Mouse (Mus musculus) midbrain, embryonic 12.5 days (tissue): ENCODE measurements around the gene Ccr7. TPM values are rescaled to one million over a fixed set of nuclear protein-coding genes. Genes with fewer than 3 reads are reported as not detected.

Experiments
- ATAC-seq: fragments of 200-750 bp; cut with Nextera tagmentation; 2 replicates; pipeline ENCODE4 v1.8.0; 2017; ENCODE audit warnings: low read depth, moderate TSS enrichment, moderate library complexity; ENCODE audit not compliant: low FRiP score
- H3K27ac ChIP-seq: fragments of 300-500 bp; sonication (generic); replicated peaks from 2 replicates; pipeline ENCODE4 v1.5.1; 2016; ENCODE audit warnings: mild to moderate bottlenecking
- H3K27me3 ChIP-seq: fragments of 300-500 bp; sonication (generic); 2 replicates; pipeline ENCODE4 v1.6.1; 2016; ENCODE audit warnings: mild to moderate bottlenecking
- H3K36me3 ChIP-seq: fragments of 300-500 bp; sonication (generic); 2 replicates; pipeline ENCODE4 v1.6.1; 2016
- H3K4me1 ChIP-seq: fragments of 300-500 bp; sonication (generic); 2 replicates; pipeline ENCODE4 v1.6.1; 2016
- H3K4me2 ChIP-seq: fragments of 300-500 bp; sonication (generic); replicated peaks from 2 replicates; pipeline ENCODE4 v1.6.1; 2016; ENCODE audit warnings: mild to moderate bottlenecking, moderate library complexity
- H3K4me3 ChIP-seq: fragments of 300-500 bp; sonication (generic); 2 replicates; pipeline ENCODE4 v1.5.1; 2016; ENCODE audit warnings: mild to moderate bottlenecking
- H3K9ac ChIP-seq: fragments of 300-500 bp; sonication (generic); replicated peaks from 2 replicates; pipeline ENCODE4 v1.6.1; 2016; ENCODE audit warnings: mild to moderate bottlenecking, moderate library complexity
- H3K9me3 ChIP-seq: fragments of 300-500 bp; sonication (generic); 2 replicates; pipeline ENCODE4 v1.6.1; 2016; ENCODE audit warnings: mild to moderate bottlenecking
- WGBS: fragments of 180-500 bp; shearing (Covaris S2); methylation state at CpG from one replicate; pipeline ENCODE4 v1.1.7; 2016; 5-methylcytosine and 5-hydroxymethylcytosine counted together
- polyA plus RNA-seq: library from polyadenylated mRNA; unstranded; fragments of >200 nt; fragmentation: Nextera tagmentation; extraction: Ambion mirVana; gene quantifications from 2 replicates; pipeline ENCODE4 v1.2.1, GENCODE M21; 2016

Gene Ccr7
- polyA plus RNA-seq, 1 experiment from 2014 or later = 0.11 TPM

GRCm38 (mm10) chr11:99132091-99132730, 22.7 kb downstream of the Ccr7 start:
- Histone ChIP-seq H3K4me2 (peak overlapping the region; percentile 42), H3K27ac (peak overlapping the region; percentile 82), H3K27me3 (no peaks in the 10 kb centered on the region), H3K36me3 (no peaks in the 10 kb centered on the region), H3K4me1 (peaks cover 28% of the 10 kb centered on the region), H3K9ac (0 out of 2 replicates have a peak overlapping the region, but pooled peaks have one; percentile 5), H3K4me3 (0 out of 2 replicates have a peak overlapping the region, but pooled peaks have one; percentile 4), H3K9me3 (no peaks in the 10 kb centered on the region)
- 2% methylated on average over 11 of the region's 11 CpGs for WGBS
- ATAC-seq = peak; percentile 87

- Histone ChIP-seq H3K27me3 (no peaks in the 10 kb centered on the region), H3K27ac (peak overlapping the region; percentile 82), H3K36me3 (no peaks in the 10 kb centered on the region), H3K4me1 (peaks cover 25% of the 10 kb centered on the region), H3K4me3 (no peak overlapping the region), H3K9me3 (no peaks in the 10 kb centered on the region), H3K9ac (no peak overlapping the region), H3K4me2 (peak overlapping the region; percentile 42)
- 45% methylated on average over 12 of the region's 12 CpGs for WGBS
- no peak for ATAC-seq
Measured at GRCm38 (mm10) chr11:99131463-99131840, 23.4 kb downstream of the Ccr7 start.

GRCm38 (mm10) chr11:99130736-99131462, 24.0 kb downstream of the Ccr7 start:
- H3K4me1 ChIP-seq = peaks cover 22% of the 10 kb centered on the region
- 0 out of 2 replicates have a peak overlapping the region, but pooled peaks have one; percentile 82 for H3K27ac ChIP-seq
- WGBS = 53% methylated on average over 5 of the region's 5 CpGs

GRCm38 (mm10) chr11:99129287-99129686, 25.6 kb downstream of the Ccr7 start:
- WGBS = 64% methylated on average over 2 of the region's 2 CpGs
- Histone ChIP-seq H3K4me3 (no peak overlapping the region), H3K27ac (no peak overlapping the region)

More at GRCm38 (mm10) chr11:99130736-99131462, 24.0 kb downstream of the Ccr7 start:
- Histone ChIP-seq H3K36me3 (no peaks in the 10 kb centered on the region), H3K4me3 (no peak overlapping the region), H3K9ac (no peak overlapping the region), H3K4me2 (no peak overlapping the region), H3K9me3 (no peaks in the 10 kb centered on the region), H3K27me3 (no peaks in the 10 kb centered on the region)
- no peak for ATAC-seq

GRCm38 (mm10) chr11:99127785-99128682, 26.8 kb downstream of the Ccr7 start:
- WGBS = 84% methylated on average over 18 of the region's 18 CpGs
- H3K4me3 ChIP-seq = no peak overlapping the region
- no peak overlapping the region for H3K4me2 ChIP-seq
- ATAC-seq = no peak
- H3K4me1 ChIP-seq = peaks cover 15% of the 10 kb centered on the region
- H3K27me3 ChIP-seq = no peaks in the 10 kb centered on the region
- no peak overlapping the region for H3K9ac ChIP-seq
- H3K9me3 ChIP-seq = no peaks in the 10 kb centered on the region
- H3K27ac ChIP-seq = no peak overlapping the region
- no peaks in the 10 kb centered on the region for H3K36me3 ChIP-seq

More at GRCm38 (mm10) chr11:99129287-99129686, 25.6 kb downstream of the Ccr7 start:
- Histone ChIP-seq H3K9me3 (no peaks in the 10 kb centered on the region), H3K4me2 (no peak overlapping the region), H3K4me1 (peaks cover 22% of the 10 kb centered on the region), H3K9ac (no peak overlapping the region), H3K27me3 (no peaks in the 10 kb centered on the region), H3K36me3 (no peaks in the 10 kb centered on the region)
- ATAC-seq = no peak

- Histone ChIP-seq H3K4me3 (no peak overlapping the region), H3K36me3 (no peaks in the 10 kb centered on the region), H3K27ac (no peak overlapping the region), H3K4me1 (peaks cover 4% of the 10 kb centered on the region), H3K4me2 (no peak overlapping the region), H3K9ac (no peak overlapping the region), H3K9me3 (no peaks in the 10 kb centered on the region), H3K27me3 (no peaks in the 10 kb centered on the region)
- ATAC-seq = no peak
- WGBS = 47% methylated on average over 5 of the region's 5 CpGs
Measured at GRCm38 (mm10) chr11:99126482-99127253, 28.2 kb downstream of the Ccr7 start.

GRCm38 (mm10) chr11:99124635-99125029, 30.2 kb downstream of the Ccr7 start:
- 52% methylated on average over 10 of the region's 10 CpGs for WGBS
- no peak overlapping the region for H3K4me3 ChIP-seq
- no peaks in the 10 kb centered on the region for H3K9me3 ChIP-seq
- H3K36me3 ChIP-seq = no peaks in the 10 kb centered on the region
- peaks cover 14% of the 10 kb centered on the region for H3K4me1 ChIP-seq
- no peak overlapping the region for H3K9ac ChIP-seq
- H3K27me3 ChIP-seq = no peaks in the 10 kb centered on the region
- no peak overlapping the region for H3K4me2 ChIP-seq
- H3K27ac ChIP-seq = no peak overlapping the region
- ATAC-seq = no peak

- H3K4me2 ChIP-seq = no peak overlapping the region
- no peaks in the 10 kb centered on the region for H3K9me3 ChIP-seq
- no peak overlapping the region for H3K27ac ChIP-seq
- H3K27me3 ChIP-seq = no peaks in the 10 kb centered on the region
- no peak for ATAC-seq
- peaks cover 19% of the 10 kb centered on the region for H3K4me1 ChIP-seq
- WGBS = 49% methylated on average over 15 of the region's 15 CpGs
- no peaks in the 10 kb centered on the region for H3K36me3 ChIP-seq
- no peak overlapping the region for H3K4me3 ChIP-seq
- H3K9ac ChIP-seq = no peak overlapping the region
Measured at GRCm38 (mm10) chr11:99123977-99124634, 30.8 kb downstream of the Ccr7 start.

GRCm38 (mm10) chr11:99122703-99123102, 32.2 kb downstream of the Ccr7 start:
- 71% methylated on average over 3 of the region's 3 CpGs for WGBS
- Histone ChIP-seq H3K4me1 (peaks cover 19% of the 10 kb centered on the region), H3K36me3 (no peaks in the 10 kb centered on the region), H3K27ac (no peak overlapping the region), H3K4me2 (no peak overlapping the region), H3K27me3 (no peaks in the 10 kb centered on the region), H3K9ac (no peak overlapping the region), H3K9me3 (no peaks in the 10 kb centered on the region), H3K4me3 (no peak overlapping the region)
- ATAC-seq = no peak

GRCm38 (mm10) chr11:99121218-99121631, 33.7 kb downstream of the Ccr7 start:
- Histone ChIP-seq H3K4me2 (peak overlapping the region; percentile 31), H3K36me3 (no peaks in the 10 kb centered on the region), H3K27me3 (no peaks in the 10 kb centered on the region), H3K9me3 (no peaks in the 10 kb centered on the region), H3K4me1 (peaks cover 19% of the 10 kb centered on the region), H3K9ac (0 out of 2 replicates have a peak overlapping the region, but pooled peaks have one; percentile 21), H3K4me3 (no peak overlapping the region), H3K27ac (peak overlapping the region; percentile 65)
- no peak for ATAC-seq
- WGBS = 32% methylated on average over 14 of the region's 14 CpGs
